ENCODE assay signal across 13 mouse cellular contexts in the genomic region with DNA sequence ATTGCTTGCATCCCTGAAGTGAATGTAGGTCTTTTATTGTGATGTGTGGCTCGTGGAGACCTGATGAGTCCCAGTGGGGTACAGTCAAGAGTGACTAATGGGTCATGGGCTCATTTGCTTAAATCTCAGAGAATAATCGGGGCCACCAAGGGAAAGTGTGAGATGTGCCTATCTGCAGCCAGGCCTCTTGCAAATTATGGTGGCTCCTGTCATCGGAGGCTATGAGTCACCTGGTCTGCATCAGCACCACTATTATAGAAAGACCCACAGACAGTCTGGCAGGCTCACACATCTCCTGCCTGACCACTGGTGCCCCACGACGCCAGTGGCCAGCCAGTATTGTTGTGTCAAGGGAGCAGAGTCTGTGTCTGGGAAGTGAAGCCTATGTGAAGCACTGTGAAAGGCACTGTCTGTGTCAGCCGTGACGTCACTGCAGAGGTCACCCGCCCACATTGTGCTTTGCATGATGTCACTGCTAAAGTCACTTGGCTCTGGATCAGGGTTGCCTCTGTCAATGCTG.
"Had no signal": no experiment of that assay in that cellular context is flagged by ENCODE, and none has a peak within 500 bp of the region (broad histone marks: within the 10 kb centered on the region; RNA-seq: fewer than 3 reads in every experiment).

No protein-coding gene starts in this region.

- H3K9me3 ChIP-seq: limb, embryonic 13.5 days; midbrain, embryonic 10.5 days; neural tube, embryonic 12.5 days had no signal

- H3K4me2 ChIP-seq: limb, embryonic 13.5 days; neural tube, embryonic 12.5 days had no signal

- H3K9ac ChIP-seq: limb, embryonic 13.5 days; liver, embryonic 14.5 days; neural tube, embryonic 12.5 days had no signal

- DNase-seq: kidney, postnatal 14 days; left cerebral cortex, postnatal 4 days; lung, adult 18-20 months; midbrain, embryonic 14.5 days; retina, postnatal 1 day; right cerebral cortex, postnatal 4 days; spleen, adult 18-20 months; thymus, postnatal 36 days had no signal

- H3K4me3 ChIP-seq: limb, embryonic 13.5 days; midbrain, embryonic 10.5 days; myocyte; neural tube, embryonic 12.5 days had no signal

- H3K27me3 ChIP-seq: limb, embryonic 13.5 days; neural tube, embryonic 12.5 days had no signal

- H3K36me3 ChIP-seq: midbrain, embryonic 10.5 days; neural tube, embryonic 12.5 days had no signal

- H3K27ac ChIP-seq: limb, embryonic 13.5 days; liver, embryonic 14.5 days; midbrain, embryonic 10.5 days; neural tube, embryonic 12.5 days had no signal
